Mouse (Mus musculus): Measurements from ENCODE around the gene Kif16b.
A peak's percentile ranks its signal among the peaks of the same experiment; 100 is the strongest.

Gene Kif16b

GRCm38 (mm10) chr2:142900862-142901805 lies at the start of gene Kif16b:
Gene Kif16b, minus strand, starts transcription at chr2:142901531.
- peak; percentile 90 for DNase-seq (ENCODE audit: low spot score)

- no peak for DNase-seq (ENCODE audit: low spot score)
These were observed 39.7 kb upstream of the Kif16b start for GRCm38 (mm10) chr2:142940899-142941642.

GRCm38 (mm10) chr2:142930445-142930844 lies 29.1 kb upstream of the Kif16b start:
- DNase-seq (ENCODE audit: low spot score): no peak

- no peak for DNase-seq (ENCODE audit: low spot score)
These were observed 28.1 kb upstream of the Kif16b start for GRCm38 (mm10) chr2:142929226-142930112.

GRCm38 (mm10) chr2:142910808-142911388 lies 9.6 kb upstream of the Kif16b start:
- no peak for DNase-seq (ENCODE audit: low spot score)

- no peak for DNase-seq (ENCODE audit: low spot score)
These were observed 7.9 kb upstream of the Kif16b start for GRCm38 (mm10) chr2:142909213-142909612.

GRCm38 (mm10) chr2:142907056-142907455 lies 5.7 kb upstream of the Kif16b start:
- no peak for DNase-seq (ENCODE audit: low spot score)

GRCm38 (mm10) chr2:142902905-142903895 lies 1.9 kb upstream of the Kif16b start:
- DNase-seq (ENCODE audit: low spot score): peak; percentile 94

GRCm38 (mm10) chr2:142900120-142900861 lies 1.0 kb downstream of the Kif16b start:
- no peak for DNase-seq (ENCODE audit: low spot score)

- DNase-seq (ENCODE audit: low spot score): no peak
These were observed 7.6 kb downstream of the Kif16b start for GRCm38 (mm10) chr2:142893780-142894179.

- no peak for DNase-seq (ENCODE audit: low spot score)
These were observed 10.0 kb downstream of the Kif16b start for GRCm38 (mm10) chr2:142891283-142891682.

- DNase-seq (ENCODE audit: low spot score): no peak
These were observed 16.9 kb downstream of the Kif16b start for GRCm38 (mm10) chr2:142884456-142884855.

GRCm38 (mm10) chr2:142883625-142883994 lies 17.7 kb downstream of the Kif16b start:
- no peak for DNase-seq (ENCODE audit: low spot score)

- peak; percentile 51 for DNase-seq (ENCODE audit: low spot score)
These were observed 18.3 kb downstream of the Kif16b start for GRCm38 (mm10) chr2:142882871-142883624.

- no peak for DNase-seq (ENCODE audit: low spot score)
These were observed 18.9 kb downstream of the Kif16b start for GRCm38 (mm10) chr2:142882466-142882865.

GRCm38 (mm10) chr2:142881177-142881576 lies 20.2 kb downstream of the Kif16b start:
- DNase-seq (ENCODE audit: low spot score): peak; percentile 48

- DNase-seq (ENCODE audit: low spot score): no peak
These were observed 22.0 kb downstream of the Kif16b start for GRCm38 (mm10) chr2:142879257-142879818.

- no peak for DNase-seq (ENCODE audit: low spot score)
These were observed 24.7 kb downstream of the Kif16b start for GRCm38 (mm10) chr2:142876636-142877035.
